Mouse (Mus musculus): Measurements from ENCODE around the gene Gm38431. TPM values are rescaled to one million over a fixed set of nuclear protein-coding genes. Genes with fewer than 3 reads are reported as not detected.
"Not testable (repeated sequence)": the region's sequence is repeated elsewhere in the genome, so short reads cannot be mapped to it uniquely, and the experiment has no call there.

Gene Gm38431
- polyA plus RNA-seq, 1 experiment: 2.3 TPM

GRCm38 (mm10) chr9:21051578-21051977 is 40.2 kb downstream of the Gm38431 start:
- no peaks in the 10 kb centered on the region for H3K4me1 ChIP-seq (ENCODE audit: control insufficient read depth, insufficient read depth, low read length)
- TF ChIP-seq CTCF (IDR thresholded peaks at IDR 0.05; ENCODE audit: extremely low read depth, insufficient read depth, low read length) (no peak), POLR2A (IDR thresholded peaks at IDR 0.05; ENCODE audit: extremely low read depth, insufficient read depth, low read length) (no peak)

GRCm38 (mm10) chr9:21045235-21045634 is 46.6 kb downstream of the Gm38431 start:
- Histone ChIP-seq H3K4me1 (ENCODE audit: control insufficient read depth, insufficient read depth, low read length) (peaks cover 6% of the 10 kb centered on the region), H3K27ac (ENCODE audit: insufficient read depth, low read length) (no peak overlapping the region), H3K4me3 (ENCODE audit: insufficient read depth, low read length) (no peak overlapping the region)
- TF ChIP-seq CTCF (IDR thresholded peaks at IDR 0.05; ENCODE audit: extremely low read depth, insufficient read depth, low read length) (no peak), POLR2A (IDR thresholded peaks at IDR 0.05; ENCODE audit: extremely low read depth, insufficient read depth, low read length) (no peak)

More at GRCm38 (mm10) chr9:21051578-21051977, 40.2 kb downstream of the Gm38431 start:
- H3K27ac ChIP-seq (ENCODE audit: insufficient read depth, low read length): no peak overlapping the region
- H3K4me3 ChIP-seq (ENCODE audit: insufficient read depth, low read length): no peak overlapping the region

- H3K4me1 ChIP-seq (ENCODE audit: control insufficient read depth, insufficient read depth, low read length); H3K4me3 ChIP-seq (ENCODE audit: insufficient read depth, low read length); H3K27ac ChIP-seq (ENCODE audit: insufficient read depth, low read length): not testable (repeated sequence)
These were observed 47.0 kb downstream of the Gm38431 start for GRCm38 (mm10) chr9:21044785-21045184.

- TF ChIP-seq POLR2A (IDR thresholded peaks at IDR 0.05; ENCODE audit: extremely low read depth, insufficient read depth, low read length) (no peak), CTCF (IDR thresholded peaks at IDR 0.05; ENCODE audit: extremely low read depth, insufficient read depth, low read length) (no peak)
- Histone ChIP-seq H3K27ac (ENCODE audit: insufficient read depth, low read length) (no peak overlapping the region), H3K4me1 (ENCODE audit: control insufficient read depth, insufficient read depth, low read length) (peaks cover 6% of the 10 kb centered on the region), H3K4me3 (ENCODE audit: insufficient read depth, low read length) (no peak overlapping the region)
These were observed 48.2 kb downstream of the Gm38431 start for GRCm38 (mm10) chr9:21043563-21043962.

GRCm38 (mm10) chr9:21041308-21041707 is 50.5 kb downstream of the Gm38431 start:
- TF ChIP-seq POLR2A (IDR thresholded peaks at IDR 0.05; ENCODE audit: extremely low read depth, insufficient read depth, low read length) (peak; percentile 67; the same call in 1 of the 2 replicates), CTCF (IDR thresholded peaks at IDR 0.05; ENCODE audit: extremely low read depth, insufficient read depth, low read length) (no peak)
- Histone ChIP-seq H3K4me1 (ENCODE audit: control insufficient read depth, insufficient read depth, low read length) (peaks cover 8% of the 10 kb centered on the region), H3K27ac (ENCODE audit: insufficient read depth, low read length) (peak overlapping the region; percentile 87; the same call in 1 of the 2 replicates), H3K4me3 (ENCODE audit: insufficient read depth, low read length) (no peak overlapping the region)

GRCm38 (mm10) chr9:21039779-21040178 is 52.0 kb downstream of the Gm38431 start:
- H3K4me1 ChIP-seq (ENCODE audit: control insufficient read depth, insufficient read depth, low read length): peaks cover 8% of the 10 kb centered on the region
- no peak overlapping the region for H3K27ac ChIP-seq (ENCODE audit: insufficient read depth, low read length)
- TF ChIP-seq POLR2A (IDR thresholded peaks at IDR 0.05; ENCODE audit: extremely low read depth, insufficient read depth, low read length) (no peak), CTCF (IDR thresholded peaks at IDR 0.05; ENCODE audit: extremely low read depth, insufficient read depth, low read length) (no peak)
- no peak overlapping the region for H3K4me3 ChIP-seq (ENCODE audit: insufficient read depth, low read length)

- H3K4me1 ChIP-seq (ENCODE audit: control insufficient read depth, insufficient read depth, low read length): peaks cover 8% of the 10 kb centered on the region
- H3K27ac ChIP-seq (ENCODE audit: insufficient read depth, low read length): peak overlapping the region; percentile 51
- TF ChIP-seq CTCF (IDR thresholded peaks at IDR 0.05; ENCODE audit: extremely low read depth, insufficient read depth, low read length): no peak
- no peak; the same call in 1 of the 2 replicates for TF ChIP-seq POLR2A (IDR thresholded peaks at IDR 0.05; ENCODE audit: extremely low read depth, insufficient read depth, low read length)
- 0 out of 2 replicates have a peak overlapping the region, but pooled peaks have one; percentile 5 for H3K4me3 ChIP-seq (ENCODE audit: insufficient read depth, low read length)
These were observed 54.3 kb downstream of the Gm38431 start for GRCm38 (mm10) chr9:21037481-21037891.

- Histone ChIP-seq H3K4me1 (ENCODE audit: control insufficient read depth, insufficient read depth, low read length) (peaks cover 8% of the 10 kb centered on the region), H3K27ac (ENCODE audit: insufficient read depth, low read length) (peak overlapping the region; percentile 32), H3K4me3 (ENCODE audit: insufficient read depth, low read length) (no peak overlapping the region)
- no peak; the same call in 1 of the 2 replicates for TF ChIP-seq POLR2A (IDR thresholded peaks at IDR 0.05; ENCODE audit: extremely low read depth, insufficient read depth, low read length)
- TF ChIP-seq CTCF (IDR thresholded peaks at IDR 0.05; ENCODE audit: extremely low read depth, insufficient read depth, low read length): no peak
These were observed 55.1 kb downstream of the Gm38431 start for GRCm38 (mm10) chr9:21036666-21037065.

GRCm38 (mm10) chr9:21036161-21036560 is 55.6 kb downstream of the Gm38431 start:
- no peak overlapping the region for H3K27ac ChIP-seq (ENCODE audit: insufficient read depth, low read length)
- TF ChIP-seq POLR2A (IDR thresholded peaks at IDR 0.05; ENCODE audit: extremely low read depth, insufficient read depth, low read length) (no peak), CTCF (IDR thresholded peaks at IDR 0.05; ENCODE audit: extremely low read depth, insufficient read depth, low read length) (no peak)
- peaks cover 8% of the 10 kb centered on the region for H3K4me1 ChIP-seq (ENCODE audit: control insufficient read depth, insufficient read depth, low read length)
- no peak overlapping the region for H3K4me3 ChIP-seq (ENCODE audit: insufficient read depth, low read length)

- no peak for TF ChIP-seq CTCF (IDR thresholded peaks at IDR 0.05; ENCODE audit: extremely low read depth, insufficient read depth, low read length)
- TF ChIP-seq POLR2A (IDR thresholded peaks at IDR 0.05; ENCODE audit: extremely low read depth, insufficient read depth, low read length): no peak
- no peak overlapping the region for H3K27ac ChIP-seq (ENCODE audit: insufficient read depth, low read length)
- no peak overlapping the region for H3K4me3 ChIP-seq (ENCODE audit: insufficient read depth, low read length)
- peaks cover 7% of the 10 kb centered on the region for H3K4me1 ChIP-seq (ENCODE audit: control insufficient read depth, insufficient read depth, low read length)
These were observed 56.2 kb downstream of the Gm38431 start for GRCm38 (mm10) chr9:21035586-21035985.
